Mouse (Mus musculus) limb, embryonic 14.5 days (tissue): ENCODE data around the gene Gm10382. TPM values are rescaled to one million over a fixed set of nuclear protein-coding genes. Genes with fewer than 3 reads are reported as not detected.

ENCODE experiments used
- ATAC-seq: fragments of 200-750 bp; cut with Nextera tagmentation; 2 replicates; pipeline ENCODE4 v1.8.0; 2017; ENCODE audit warnings: low read depth, moderate number of reproducible peaks, moderate TSS enrichment; ENCODE audit not compliant: low FRiP score
- DNase-seq: peaks from one replicate; pipeline ENCODE4 v3.0.0-alpha.2; 2015; ENCODE audit warnings: low spot score
- H3K27ac ChIP-seq: fragments of 300-500 bp; sonication (generic); replicated peaks from 2 replicates; pipeline ENCODE4 v1.5.1; 2014; ENCODE audit warnings: low read depth, mild to moderate bottlenecking, low read length, moderate library complexity, mixed read lengths
- H3K27me3 ChIP-seq: fragments of 300-500 bp; sonication (generic); 2 replicates; pipeline ENCODE4 v1.6.1; 2014; ENCODE audit warnings: low read length, mixed read lengths; ENCODE audit not compliant: control insufficient read depth, insufficient read depth
- H3K36me3 ChIP-seq: fragments of 300-500 bp; sonication (generic); 2 replicates; pipeline ENCODE4 v1.6.1; 2014; ENCODE audit warnings: mild to moderate bottlenecking, low read length, moderate library complexity, mixed read lengths; ENCODE audit not compliant: control insufficient read depth, insufficient read depth
- H3K4me1 ChIP-seq: fragments of 300-500 bp; sonication (generic); 2 replicates; pipeline ENCODE4 v1.6.1; 2014; ENCODE audit warnings: antibody characterized with exemption, low read length, mixed read lengths; ENCODE audit not compliant: control insufficient read depth, insufficient read depth
- H3K4me2 ChIP-seq: fragments of 300-500 bp; sonication (generic); replicated peaks from 2 replicates; pipeline ENCODE4 v1.6.1; 2014; ENCODE audit warnings: low read depth, mild to moderate bottlenecking, low read length, moderate library complexity; ENCODE audit not compliant: severe bottlenecking
- H3K4me3 ChIP-seq: fragments of 300-500 bp; sonication (generic); replicated peaks from 2 replicates; pipeline ENCODE4 v1.5.1; 2014; ENCODE audit warnings: low read length
- H3K9ac ChIP-seq: fragments of 300-500 bp; sonication (generic); 2 replicates; pipeline ENCODE4 v1.6.1; 2014; ENCODE audit warnings: mild to moderate bottlenecking, low read depth, low read length, moderate library complexity; ENCODE audit not compliant: severe bottlenecking
- H3K9me3 ChIP-seq: fragments of 300-500 bp; sonication (generic); 2 replicates; pipeline ENCODE4 v1.6.1; 2016; ENCODE audit warnings: low read length; ENCODE audit not compliant: control insufficient read depth
- POLR2A ChIP-seq: fragments of 200-500 bp; IDR thresholded peaks from 2 replicates; pipeline ENCODE4 v1.8.0; 2012; ENCODE audit warnings: inconsistent platforms, mild to moderate bottlenecking, moderate library complexity, borderline replicate concordance; ENCODE audit not compliant: insufficient read depth, insufficient read length; ENCODE audit errors: extremely low read depth
- WGBS: fragments of 180-500 bp; shearing (Covaris S2); extraction: QIAGEN DNeasy Blood & Tissue Kit; methylation state at CpG from one replicate; pipeline ENCODE4 v1.1.7; 2014; 5-methylcytosine and 5-hydroxymethylcytosine counted together
- polyA plus RNA-seq, 2 experiments: library from polyadenylated mRNA; depleted of rRNA in 1 of 2; stranded (reverse) in 1 of 2; unstranded in 1 of 2; fragments of >200 nt; fragmentation: Nextera tagmentation in 1 of 2; extraction: Ambion mirVana in 1 of 2; gene quantifications; 2 replicates each; pipeline versions ENCODE4 v1.2.1 to v1.2.3; 2012 to 2014

Gm10382 gene
- polyA plus RNA-seq, 2 experiments: 0.08 to 0.45 TPM

GRCm38 (mm10) chr5:125354885-125355492, 34.1 kb upstream of the Gm10382 start:
- Histone ChIP-seq H3K36me3 (no peaks in the 10 kb centered on the region), H3K4me1 (no peaks in the 10 kb centered on the region), H3K9me3 (no peaks in the 10 kb centered on the region), H3K27me3 (no peaks in the 10 kb centered on the region), H3K9ac (no peak overlapping the region; the same call in 1 of the 2 replicates), H3K27ac (no peak overlapping the region), H3K4me2 (no peak overlapping the region), H3K4me3 (no peak overlapping the region)
- TF ChIP-seq POLR2A: no peak
- DNase-seq (no peak), ATAC-seq (peak; percentile 23; the same call in 1 of the 2 replicates)
- WGBS: 53% methylated on average over 7 of the region's 7 CpGs

GRCm38 (mm10) chr5:125355650-125356049, 33.5 kb upstream of the Gm10382 start:
- no peak for TF ChIP-seq POLR2A
- Histone ChIP-seq H3K9me3 (no peaks in the 10 kb centered on the region), H3K27ac (no peak overlapping the region), H3K9ac (no peak overlapping the region; the same call in 1 of the 2 replicates), H3K4me3 (no peak overlapping the region), H3K4me2 (no peak overlapping the region), H3K27me3 (no peaks in the 10 kb centered on the region), H3K36me3 (no peaks in the 10 kb centered on the region), H3K4me1 (no peaks in the 10 kb centered on the region)
- ATAC-seq: no peak
- no peak for DNase-seq
- 43% methylated on average over 7 of the region's 7 CpGs for WGBS

GRCm38 (mm10) chr5:125357543-125358269, 31.4 kb upstream of the Gm10382 start:
- Histone ChIP-seq H3K9ac (no peak overlapping the region), H3K4me3 (no peak overlapping the region), H3K27ac (no peak overlapping the region), H3K27me3 (no peaks in the 10 kb centered on the region), H3K9me3 (no peaks in the 10 kb centered on the region), H3K36me3 (no peaks in the 10 kb centered on the region), H3K4me2 (no peak overlapping the region), H3K4me1 (no peaks in the 10 kb centered on the region)
- DNase-seq (no peak), ATAC-seq (no peak)
- no peak for TF ChIP-seq POLR2A
- WGBS: 81% methylated on average over 12 of the region's 12 CpGs

GRCm38 (mm10) chr5:125358270-125358608, 30.9 kb upstream of the Gm10382 start:
- H3K36me3 ChIP-seq: no peaks in the 10 kb centered on the region
- WGBS: 87% methylated on average over 5 of the region's 5 CpGs
- no peak overlapping the region for H3K9ac ChIP-seq

GRCm38 (mm10) chr5:125360566-125360965, 28.6 kb upstream of the Gm10382 start:
- TF ChIP-seq POLR2A: no peak
- ATAC-seq (no peak), DNase-seq (no peak)
- Histone ChIP-seq H3K4me2 (no peak overlapping the region), H3K4me3 (no peak overlapping the region), H3K9me3 (no peaks in the 10 kb centered on the region), H3K27me3 (no peaks in the 10 kb centered on the region), H3K4me1 (no peaks in the 10 kb centered on the region), H3K9ac (no peak overlapping the region), H3K36me3 (no peaks in the 10 kb centered on the region), H3K27ac (no peak overlapping the region)
- WGBS: 77% methylated on average over 9 of the region's 9 CpGs

More at GRCm38 (mm10) chr5:125358270-125358608, 30.9 kb upstream of the Gm10382 start:
- no peak for ATAC-seq
- TF ChIP-seq POLR2A: no peak
- Histone ChIP-seq H3K9me3 (no peaks in the 10 kb centered on the region), H3K4me2 (no peak overlapping the region), H3K27me3 (no peaks in the 10 kb centered on the region), H3K4me3 (no peak overlapping the region), H3K27ac (no peak overlapping the region), H3K4me1 (no peaks in the 10 kb centered on the region)
- DNase-seq: no peak
